In genomic region chr9:27945323-27946010, GRCm38 (mm10) we compare ENCODE assay signal across 22 mouse cellular contexts.
DNase-seq lines count a peak whose midpoint lies in the region; ATAC-seq and TF ChIP-seq lines count a peak whose summit lies in the region.
"Had no signal": no experiment of that assay in that cellular context is flagged by ENCODE, and none has a peak within 500 bp of the region (broad histone marks: within the 10 kb centered on the region; RNA-seq: fewer than 3 reads in every experiment).

No protein-coding gene starts in this region.

- TF ChIP-seq POLR2A in kidney, adult 2 months (IDR thresholded peaks at IDR 0.05; ENCODE audit: low read depth, low read length) = no peak

- no peak for TF ChIP-seq CTCF in kidney, postnatal 0 days (IDR thresholded peaks at IDR 0.05; ENCODE audit: low read depth)
- TF ChIP-seq CTCF in kidney, adult 2 months (conservative IDR thresholded peaks at IDR 0.05; ENCODE audit: insufficient read depth, insufficient read length, low read depth, low read length) = no peak

- H3K27ac ChIP-seq in kidney, postnatal 0 days = no peak overlapping the region
- H3K27ac ChIP-seq in kidney, adult 2 months (ENCODE audit: insufficient read depth, low read depth, low read length) = no peak overlapping the region
- H3K27ac ChIP-seq in neural tube, embryonic 15.5 days (replicated peaks) = no peak overlapping the region
- H3K27ac ChIP-seq: embryonic facial prominence, embryonic 12.5 days; forebrain, embryonic 13.5 days; liver, embryonic 15.5 days; lung, embryonic 15.5 days had no signal

- peak; percentile 16 for DNase-seq in kidney, postnatal 0 days (ENCODE audit: low spot score)
- no peak for DNase-seq in kidney, adult 2 months
- DNase-seq in embryo, embryonic 10 days (ENCODE audit: low spot score) = peak; percentile 14
- DNase-seq in mesoderm, embryonic 11.5 days (ENCODE audit: low read depth, low spot score) = peak; percentile 48
- no peak for DNase-seq in cerebellum, postnatal 36 days
- DNase-seq: adrenal gland, adult 2 months; B cell, adult 2 months; cerebellum, adult 8-10 months; heart, postnatal 4 days; layer of hippocampus, adult 9-11 months; lung, postnatal 4 days; thymus, adult 2 months; thymus, postnatal 4 days had no signal

- no peak overlapping the region for H3K4me2 ChIP-seq in kidney, postnatal 0 days (ENCODE audit: low read length)
- no peak overlapping the region for H3K4me2 ChIP-seq in neural tube, embryonic 15.5 days
- H3K4me2 ChIP-seq: embryonic facial prominence, embryonic 12.5 days; forebrain, embryonic 13.5 days; liver, embryonic 15.5 days; lung, embryonic 15.5 days had no signal

- no peaks in the 10 kb centered on the region for H3K9me3 ChIP-seq in kidney, postnatal 0 days (replicated peaks; ENCODE audit: low read length)
- H3K9me3 ChIP-seq in neural tube, embryonic 15.5 days (replicated peaks) = no peaks in the 10 kb centered on the region
- H3K9me3 ChIP-seq: embryonic facial prominence, embryonic 12.5 days; forebrain, embryonic 13.5 days; G1E; liver, embryonic 15.5 days; lung, embryonic 15.5 days had no signal

- ATAC-seq in kidney, postnatal 0 days (replicated peaks; ENCODE audit: low FRiP score, low read depth) = no peak
- 0 out of 2 replicates have a peak, but pooled peaks have one; percentile 45 for ATAC-seq in neural tube, embryonic 15.5 days (ENCODE audit: low FRiP score)
- ATAC-seq in inflammation-experienced regulatory T-cells, adult 6 months = no peak
- ATAC-seq: forebrain, embryonic 13.5 days; midbrain, embryonic 16.5 days had no signal

- no peak overlapping the region for H3K4me3 ChIP-seq in kidney, postnatal 0 days (replicated peaks; ENCODE audit: low read depth, low read length)
- H3K4me3 ChIP-seq in kidney, adult 2 months (ENCODE audit: insufficient read depth, low read depth, low read length) = no peak overlapping the region
- no peak overlapping the region for H3K4me3 ChIP-seq in neural tube, embryonic 15.5 days (replicated peaks)
- H3K4me3 ChIP-seq: embryonic facial prominence, embryonic 12.5 days; forebrain, embryonic 13.5 days; liver, embryonic 15.5 days; lung, embryonic 15.5 days had no signal

- 26% methylated on average over 11 of the region's 11 CpGs for WGBS in kidney, postnatal 0 days
- WGBS in kidney, adult 2 months = 27% methylated on average over 11 of the region's 11 CpGs
- 17% methylated on average over 11 of the region's 11 CpGs for WGBS in neural tube, embryonic 15.5 days

- no peak overlapping the region for H3K9ac ChIP-seq in kidney, postnatal 0 days (ENCODE audit: low read depth, low read length)
- H3K9ac ChIP-seq in neural tube, embryonic 15.5 days (replicated peaks) = no peak overlapping the region
- H3K9ac ChIP-seq: embryonic facial prominence, embryonic 12.5 days; forebrain, embryonic 13.5 days; liver, embryonic 15.5 days; lung, embryonic 15.5 days had no signal

- no peaks in the 10 kb centered on the region for H3K4me1 ChIP-seq in kidney, postnatal 0 days (replicated peaks; ENCODE audit: insufficient read depth, low read length)
- no peaks in the 10 kb centered on the region for H3K4me1 ChIP-seq in kidney, adult 2 months (ENCODE audit: control insufficient read depth, insufficient read depth, low read length)
- peaks cover 3% of the 10 kb centered on the region; the same call in 1 of the 2 replicates for H3K4me1 ChIP-seq in neural tube, embryonic 15.5 days
- H3K4me1 ChIP-seq: embryonic facial prominence, embryonic 12.5 days; liver, embryonic 15.5 days; lung, embryonic 15.5 days had no signal

- H3K36me3 ChIP-seq in kidney, postnatal 0 days (ENCODE audit: insufficient read depth, low read length) = no peaks in the 10 kb centered on the region
- no peaks in the 10 kb centered on the region for H3K36me3 ChIP-seq in kidney, adult 2 months (ENCODE audit: control insufficient read depth, insufficient read depth, low read length)
- H3K36me3 ChIP-seq in neural tube, embryonic 15.5 days = no peaks in the 10 kb centered on the region
- H3K36me3 ChIP-seq: embryonic facial prominence, embryonic 12.5 days; G1E; liver, embryonic 15.5 days; lung, embryonic 15.5 days had no signal

- no peaks in the 10 kb centered on the region for H3K27me3 ChIP-seq in kidney, postnatal 0 days (ENCODE audit: insufficient read depth, low read length)
- no peaks in the 10 kb centered on the region; the same call in 1 of the 2 replicates for H3K27me3 ChIP-seq in kidney, adult 2 months (replicated peaks; ENCODE audit: control insufficient read depth, insufficient read depth, low read length)
- H3K27me3 ChIP-seq in neural tube, embryonic 15.5 days (replicated peaks) = 0 out of 2 replicates have a peak, but pooled peaks cover 3% of the 10 kb centered on the region
- H3K27me3 ChIP-seq: CH12.LX; embryonic facial prominence, embryonic 12.5 days; forebrain, embryonic 13.5 days; liver, embryonic 15.5 days; lung, embryonic 15.5 days had no signal

Comparison
In these comparisons a context has a peak if more than half of its experiments do, and no peak if none do; other contexts are left out.
1. DNase-seq: peak in kidney, postnatal 0 days (single experiment), embryo, embryonic 10 days (single experiment) and mesoderm, embryonic 11.5 days (single experiment); none in kidney, adult 2 months (single experiment) and cerebellum, postnatal 36 days (0 of 2).